Mouse (Mus musculus): ENCODE measurements around the gene Mtmr10.

DNA sequence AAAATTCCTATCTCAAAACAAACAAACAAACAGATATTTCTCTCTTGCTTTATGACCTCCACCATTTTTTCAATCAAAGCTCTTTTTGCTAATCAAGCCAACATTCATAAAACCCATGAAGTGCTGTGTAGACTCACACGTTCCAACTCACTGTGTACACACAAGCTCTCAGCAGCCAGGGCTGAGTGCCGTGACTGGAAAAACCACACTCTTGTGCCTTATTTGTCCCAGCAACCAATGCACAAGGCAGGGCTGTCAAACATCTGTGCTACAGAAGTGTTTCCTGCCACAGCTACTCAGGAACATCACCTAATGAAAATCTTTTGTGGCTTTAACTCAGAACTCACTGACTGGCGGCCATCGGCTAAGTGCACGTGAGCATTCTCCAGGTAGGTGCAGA is 78.4 kb downstream of the Mtmr10 start:
- TF ChIP-seq POLR2A (IDR thresholded peaks at IDR 0.05; ENCODE audit: borderline replicate concordance, extremely low read depth, low read depth, low read length) (no peak), CTCF (IDR thresholded peaks at IDR 0.05; ENCODE audit: insufficient read depth, low read length) (no peak)

Measured in lung, adult 2 months (tissue).